Comparison of ENCODE assay signal across 22 mouse cellular contexts in genomic region chr2:71483717-71484066, GRCm38 (mm10). TPM values are rescaled to one million over a fixed set of nuclear protein-coding genes. Genes with fewer than 3 reads are reported as not detected.
A peak's percentile ranks its signal among the peaks of the same experiment; 100 is the strongest.
DNase-seq lines count a peak whose midpoint lies in the region; ATAC-seq and TF ChIP-seq lines count a peak whose summit lies in the region.
"Had no signal": no experiment of that assay in that cellular context is flagged by ENCODE, and none has a peak within 500 bp of the region (broad histone marks: within the 10 kb centered on the region; RNA-seq: fewer than 3 reads in every experiment).

No protein-coding gene starts in this region.

- peak; percentile 9 for DNase-seq in midbrain, postnatal 0 days (ENCODE audit: low spot score)
- DNase-seq in mesoderm, embryonic 11.5 days (ENCODE audit: low read depth, low spot score) = peak; percentile 34
- DNase-seq in left cerebral cortex, adult 18-20 months (ENCODE audit: low spot score in 2 of 2) = no peak
- DNase-seq in thymus, adult 2 months = no peak
- DNase-seq: adrenal gland, postnatal 14 days; cerebellum, adult 9-11 months; heart, postnatal 14 days; kidney, adult 2 months; kidney, postnatal 25 days; liver, embryonic 13.5 days; thymus, postnatal 25 days had no signal

- no peak for TF ChIP-seq CTCF in midbrain, postnatal 0 days (IDR thresholded peaks at IDR 0.05)
- TF ChIP-seq CTCF in thymus, adult 2 months (IDR thresholded peaks at IDR 0.05; ENCODE audit: borderline replicate concordance, control insufficient read depth, extremely low read depth, insufficient read depth, low read length, poor library complexity) = no peak

- no peak overlapping the region for H3K9ac ChIP-seq in hindbrain, embryonic 15.5 days
- H3K9ac ChIP-seq in hindbrain, embryonic 12.5 days = no peak overlapping the region
- no peak overlapping the region for H3K9ac ChIP-seq in midbrain, postnatal 0 days (replicated peaks; ENCODE audit: low read length, poor library complexity, severe bottlenecking)
- H3K9ac ChIP-seq in midbrain, embryonic 15.5 days = no peak overlapping the region
- no peak overlapping the region for H3K9ac ChIP-seq in embryonic facial prominence, embryonic 15.5 days
- H3K9ac ChIP-seq: heart, embryonic 12.5 days; limb, embryonic 12.5 days; liver, embryonic 13.5 days; lung, embryonic 15.5 days; midbrain, embryonic 12.5 days had no signal

- WGBS in hindbrain, embryonic 15.5 days = 28% methylated on average over 5 of the region's 5 CpGs
- WGBS in hindbrain, embryonic 12.5 days = 31% methylated on average over 5 of the region's 5 CpGs
- WGBS in midbrain, postnatal 0 days = 49% methylated on average over 5 of the region's 5 CpGs
- 35% methylated on average over 5 of the region's 5 CpGs for WGBS in midbrain, embryonic 15.5 days
- whole genome bisulfite sequencing in embryonic facial prominence, embryonic 15.5 days = 31% methylated on average over 5 of the region's 5 CpGs
- WGBS in thymus, adult 2 months = 87% methylated on average over 5 of the region's 5 CpGs

- H3K4me2 ChIP-seq in hindbrain, embryonic 15.5 days = no peak overlapping the region
- no peak overlapping the region for H3K4me2 ChIP-seq in hindbrain, embryonic 12.5 days (replicated peaks)
- H3K4me2 ChIP-seq in midbrain, postnatal 0 days (ENCODE audit: low read depth, low read length, poor library complexity, severe bottlenecking) = no peak overlapping the region
- no peak overlapping the region for H3K4me2 ChIP-seq in midbrain, embryonic 15.5 days
- H3K4me2 ChIP-seq in embryonic facial prominence, embryonic 15.5 days (replicated peaks) = no peak overlapping the region
- H3K4me2 ChIP-seq: heart, embryonic 12.5 days; limb, embryonic 12.5 days; liver, embryonic 13.5 days; lung, embryonic 15.5 days; midbrain, embryonic 12.5 days had no signal

- no peak overlapping the region for H3K4me3 ChIP-seq in hindbrain, embryonic 15.5 days
- H3K4me3 ChIP-seq in hindbrain, embryonic 12.5 days = no peak overlapping the region
- H3K4me3 ChIP-seq in midbrain, postnatal 0 days (ENCODE audit: low read depth, low read length) = no peak overlapping the region
- no peak overlapping the region for H3K4me3 ChIP-seq in midbrain, embryonic 15.5 days
- no peak overlapping the region for H3K4me3 ChIP-seq in embryonic facial prominence, embryonic 15.5 days (replicated peaks)
- H3K4me3 ChIP-seq in thymus, adult 2 months (ENCODE audit: control insufficient read depth, insufficient read depth, low read length) = no peak overlapping the region
- H3K4me3 ChIP-seq: heart, embryonic 12.5 days; limb, embryonic 12.5 days; liver, embryonic 13.5 days; lung, embryonic 15.5 days; midbrain, embryonic 12.5 days had no signal

- TF ChIP-seq POLR2A in thymus, adult 2 months (IDR thresholded peaks at IDR 0.05; ENCODE audit: control insufficient read depth, extremely low read depth, insufficient read depth, low read length, poor library complexity) = no peak

- H3K36me3 ChIP-seq in hindbrain, embryonic 15.5 days = no peaks in the 10 kb centered on the region
- no peaks in the 10 kb centered on the region for H3K36me3 ChIP-seq in hindbrain, embryonic 12.5 days
- no peaks in the 10 kb centered on the region for H3K36me3 ChIP-seq in midbrain, postnatal 0 days (ENCODE audit: insufficient read depth, low read length)
- no peaks in the 10 kb centered on the region for H3K36me3 ChIP-seq in midbrain, embryonic 15.5 days (replicated peaks)
- H3K36me3 ChIP-seq in embryonic facial prominence, embryonic 15.5 days = no peaks in the 10 kb centered on the region
- H3K36me3 ChIP-seq in thymus, adult 2 months (ENCODE audit: control insufficient read depth, insufficient read depth, low read length) = no peaks in the 10 kb centered on the region
- H3K36me3 ChIP-seq: heart, embryonic 12.5 days; limb, embryonic 12.5 days; liver, embryonic 13.5 days; lung, embryonic 15.5 days; midbrain, embryonic 12.5 days had no signal

- no peaks in the 10 kb centered on the region for H3K4me1 ChIP-seq in hindbrain, embryonic 15.5 days (replicated peaks)
- peaks cover 11% of the 10 kb centered on the region for H3K4me1 ChIP-seq in hindbrain, embryonic 12.5 days
- H3K4me1 ChIP-seq in midbrain, postnatal 0 days (ENCODE audit: insufficient read depth, low read length) = no peaks in the 10 kb centered on the region
- no peaks in the 10 kb centered on the region for H3K4me1 ChIP-seq in midbrain, embryonic 15.5 days
- H3K4me1 ChIP-seq in embryonic facial prominence, embryonic 15.5 days = peaks cover 26% of the 10 kb centered on the region
- no peaks in the 10 kb centered on the region for H3K4me1 ChIP-seq in thymus, adult 2 months (replicated peaks; ENCODE audit: control insufficient read depth, insufficient read depth, low read length)

- no peaks in the 10 kb centered on the region for H3K27me3 ChIP-seq in hindbrain, embryonic 15.5 days
- H3K27me3 ChIP-seq in hindbrain, embryonic 12.5 days = no peaks in the 10 kb centered on the region
- no peaks in the 10 kb centered on the region for H3K27me3 ChIP-seq in midbrain, postnatal 0 days (ENCODE audit: insufficient read depth, low read length)
- H3K27me3 ChIP-seq in midbrain, embryonic 15.5 days (replicated peaks) = no peaks in the 10 kb centered on the region
- no peaks in the 10 kb centered on the region for H3K27me3 ChIP-seq in embryonic facial prominence, embryonic 15.5 days
- H3K27me3 ChIP-seq in thymus, adult 2 months (ENCODE audit: control insufficient read depth, insufficient read depth, low read length) = no peaks in the 10 kb centered on the region
- H3K27me3 ChIP-seq: CH12.LX; heart, embryonic 12.5 days; limb, embryonic 12.5 days; liver, embryonic 13.5 days; lung, embryonic 15.5 days; midbrain, embryonic 12.5 days had no signal

- H3K9me3 ChIP-seq in hindbrain, embryonic 15.5 days = no peaks in the 10 kb centered on the region
- H3K9me3 ChIP-seq in hindbrain, embryonic 12.5 days (replicated peaks) = no peaks in the 10 kb centered on the region
- no peaks in the 10 kb centered on the region for H3K9me3 ChIP-seq in midbrain, postnatal 0 days (ENCODE audit: low read length)
- no peaks in the 10 kb centered on the region for H3K9me3 ChIP-seq in midbrain, embryonic 15.5 days
- no peaks in the 10 kb centered on the region for H3K9me3 ChIP-seq in embryonic facial prominence, embryonic 15.5 days (replicated peaks)
- H3K9me3 ChIP-seq: heart, embryonic 12.5 days; limb, embryonic 12.5 days; liver, embryonic 13.5 days; lung, embryonic 15.5 days; midbrain, embryonic 12.5 days had no signal

- ATAC-seq in hindbrain, embryonic 15.5 days (ENCODE audit: low FRiP score, low read depth) = peak; percentile 56; the same call in 1 of the 2 replicates
- no peak for ATAC-seq in hindbrain, embryonic 12.5 days (ENCODE audit: low FRiP score)
- no peak for ATAC-seq in midbrain, postnatal 0 days (ENCODE audit: low FRiP score)
- ATAC-seq in midbrain, embryonic 15.5 days (replicated peaks) = no peak
- ATAC-seq in embryonic facial prominence, embryonic 15.5 days (ENCODE audit: insufficient number of reproducible peaks, low FRiP score, low TSS enrichment, low read depth) = no peak

- H3K27ac ChIP-seq in hindbrain, embryonic 15.5 days (replicated peaks) = no peak overlapping the region
- no peak overlapping the region for H3K27ac ChIP-seq in hindbrain, embryonic 12.5 days
- no peak overlapping the region for H3K27ac ChIP-seq in midbrain, postnatal 0 days (ENCODE audit: low read depth, low read length)
- H3K27ac ChIP-seq in midbrain, embryonic 15.5 days = no peak overlapping the region
- H3K27ac ChIP-seq in embryonic facial prominence, embryonic 15.5 days (replicated peaks) = 0 out of 2 replicates have a peak overlapping the region, but pooled peaks have one; percentile 18
- H3K27ac ChIP-seq in thymus, adult 2 months (ENCODE audit: control insufficient read depth, insufficient read depth, low read length) = no peak overlapping the region
- H3K27ac ChIP-seq: limb, embryonic 12.5 days; liver, embryonic 13.5 days; lung, embryonic 15.5 days; macrophage; midbrain, embryonic 12.5 days had no signal

RNA-seq across cellular contexts. Expression of gene Metap1d, which starts 30.6 kb away (rescaled TPM):
- 29.0 and 31.3 TPM in 2 replicates for polyA plus RNA-seq in hindbrain, embryonic 15.5 days (2015; fragmentation: Nextera tagmentation; extraction: Ambion mirVana)
- 34.3 and 35.1 TPM in 2 replicates for polyA plus RNA-seq in hindbrain, embryonic 12.5 days (2016; fragmentation: Nextera tagmentation; extraction: Ambion mirVana)
- 14.4 and 16.9 TPM in 2 replicates for total RNA-seq in midbrain, postnatal 0 days (2014; rRNA removed)
- 25.1 and 27.7 TPM in 2 replicates for polyA plus RNA-seq in midbrain, postnatal 0 days (2015; fragmentation: Nextera tagmentation; extraction: Ambion mirVana)
- 35.7 and 36.7 TPM in 2 replicates for polyA plus RNA-seq in midbrain, embryonic 15.5 days (2015; fragmentation: Nextera tagmentation; extraction: Ambion mirVana)
- polyA plus RNA-seq in embryonic facial prominence, embryonic 15.5 days (2015; fragmentation: Nextera tagmentation; extraction: Ambion mirVana) = 42.5 and 44.8 TPM in 2 replicates
- 10 to 100 TPM; 15.2 to 17.2 TPM for total RNA-seq in left cerebral cortex, adult 18-20 months (2021)
- 19.6 and 25.5 TPM in 2 replicates for polyA plus RNA-seq in thymus, adult 2 months (2012; rRNA removed)

RNA-seq across cellular contexts. Expression of gene Dlx1, which starts 44.2 kb away (rescaled TPM):
- polyA plus RNA-seq in hindbrain, embryonic 15.5 days (2015; fragmentation: Nextera tagmentation; extraction: Ambion mirVana) = 0.38 and 6.9 TPM in 2 replicates
- 8.3 and 10.1 TPM in 2 replicates for polyA plus RNA-seq in hindbrain, embryonic 12.5 days (2016; fragmentation: Nextera tagmentation; extraction: Ambion mirVana)
- 2.8 and 8.8 TPM in 2 replicates for total RNA-seq in midbrain, postnatal 0 days (2014; rRNA removed)
- 10.5 and 25.5 TPM in 2 replicates for polyA plus RNA-seq in midbrain, postnatal 0 days (2015; fragmentation: Nextera tagmentation; extraction: Ambion mirVana)
- polyA plus RNA-seq in midbrain, embryonic 15.5 days (2015; fragmentation: Nextera tagmentation; extraction: Ambion mirVana) = 44.3 and 55.9 TPM in 2 replicates
- polyA plus RNA-seq in embryonic facial prominence, embryonic 15.5 days (2015; fragmentation: Nextera tagmentation; extraction: Ambion mirVana) = 9.7 and 12.5 TPM in 2 replicates
- total RNA-seq in left cerebral cortex, adult 18-20 months (2021) = 10 to 100 TPM; 18.5 to 20.4 TPM
- 0.78 and 0.99 TPM in 2 replicates for polyA plus RNA-seq in thymus, adult 2 months (2012; rRNA removed)
- polyA plus RNA-seq: gonadal fat pad, adult 2 months; macrophage had no signal

Comparison
In these comparisons a context has a peak if more than half of its experiments do, and no peak if none do; other contexts are left out.
1. DNase-seq: peak in midbrain, postnatal 0 days (single experiment) and mesoderm, embryonic 11.5 days (single experiment); none in left cerebral cortex, adult 18-20 months (0 of 2) and thymus, adult 2 months (single experiment).